Mouse (Mus musculus): ENCODE measurements at regions not wholly inside any gene's neighbourhood (a gene's known extent, or its start where the extent isn't known, plus 50 kb on each side); places are given as distances from the start of the nearest gene placed in this dataset.

GRCm38 (mm10) chr1:92719864-92720263 is 71.2 kb upstream of the Otos start:
- Histone ChIP-seq H3K36me3 (ENCODE audit: insufficient read depth) (no peaks in the 10 kb centered on the region), H3K4me2 (ENCODE audit: low read depth) (no peak overlapping the region), H3K27me3 (ENCODE audit: insufficient read depth, low read length) (no peaks in the 10 kb centered on the region), H3K27ac (ENCODE audit: low read depth, low read length) (no peak overlapping the region), H3K4me3 (ENCODE audit: low read depth, low read length) (no peak overlapping the region), H3K4me1 (ENCODE audit: insufficient read depth) (no peaks in the 10 kb centered on the region), H3K9me3 (ENCODE audit: low read length) (no peaks in the 10 kb centered on the region), H3K9ac (no peak overlapping the region)
- 91% methylated on average over 6 of the region's 6 CpGs for WGBS
- no peak for DNase-seq
- no peak for ATAC-seq
- no peak for TF ChIP-seq CTCF (IDR thresholded peaks at IDR 0.05; ENCODE audit: low read depth)

GRCm38 (mm10) chr1:92718108-92718507 is 69.5 kb upstream of the Otos start:
- Histone ChIP-seq H3K9me3 (ENCODE audit: low read length) (no peaks in the 10 kb centered on the region), H3K27me3 (ENCODE audit: insufficient read depth, low read length) (no peaks in the 10 kb centered on the region), H3K4me1 (ENCODE audit: insufficient read depth) (no peaks in the 10 kb centered on the region), H3K9ac (no peak overlapping the region), H3K36me3 (ENCODE audit: insufficient read depth) (no peaks in the 10 kb centered on the region), H3K27ac (ENCODE audit: low read depth, low read length) (no peak overlapping the region), H3K4me3 (ENCODE audit: low read depth, low read length) (no peak overlapping the region), H3K4me2 (ENCODE audit: low read depth) (no peak overlapping the region)
- DNase-seq (no peak), ATAC-seq (no peak)
- TF ChIP-seq CTCF (IDR thresholded peaks at IDR 0.05; ENCODE audit: low read depth) = no peak
- 77% methylated on average over 4 of the region's 4 CpGs for WGBS

GRCm38 (mm10) chr1:92714725-92715324 is 66.2 kb upstream of the Otos start:
- Histone ChIP-seq H3K27me3 (ENCODE audit: insufficient read depth, low read length) (no peaks in the 10 kb centered on the region), H3K4me3 (ENCODE audit: low read depth, low read length) (no peak overlapping the region), H3K4me2 (ENCODE audit: low read depth) (no peak overlapping the region), H3K4me1 (ENCODE audit: insufficient read depth) (no peaks in the 10 kb centered on the region), H3K27ac (ENCODE audit: low read depth, low read length) (no peak overlapping the region), H3K9me3 (ENCODE audit: low read length) (no peaks in the 10 kb centered on the region), H3K36me3 (ENCODE audit: insufficient read depth) (no peaks in the 10 kb centered on the region), H3K9ac (no peak overlapping the region)
- DNase-seq (no peak), ATAC-seq (no peak)
- 43% methylated on average over 9 of the region's 9 CpGs for WGBS
- TF ChIP-seq CTCF (IDR thresholded peaks at IDR 0.05; ENCODE audit: low read depth) = no peak

- Histone ChIP-seq H3K4me3 (ENCODE audit: low read depth, low read length) (no peak overlapping the region), H3K9me3 (ENCODE audit: low read length) (no peaks in the 10 kb centered on the region), H3K9ac (no peak overlapping the region), H3K27ac (ENCODE audit: low read depth, low read length) (no peak overlapping the region), H3K4me2 (ENCODE audit: low read depth) (no peak overlapping the region), H3K4me1 (ENCODE audit: insufficient read depth) (no peaks in the 10 kb centered on the region), H3K27me3 (ENCODE audit: insufficient read depth, low read length) (no peaks in the 10 kb centered on the region), H3K36me3 (ENCODE audit: insufficient read depth) (no peaks in the 10 kb centered on the region)
- ATAC-seq (no peak), DNase-seq (no peak)
- WGBS = 80% methylated on average over 8 of the region's 8 CpGs
- TF ChIP-seq CTCF (IDR thresholded peaks at IDR 0.05; ENCODE audit: low read depth) = no peak
These were observed 63.7 kb upstream of the Otos start for GRCm38 (mm10) chr1:92712366-92712765.

DNA sequence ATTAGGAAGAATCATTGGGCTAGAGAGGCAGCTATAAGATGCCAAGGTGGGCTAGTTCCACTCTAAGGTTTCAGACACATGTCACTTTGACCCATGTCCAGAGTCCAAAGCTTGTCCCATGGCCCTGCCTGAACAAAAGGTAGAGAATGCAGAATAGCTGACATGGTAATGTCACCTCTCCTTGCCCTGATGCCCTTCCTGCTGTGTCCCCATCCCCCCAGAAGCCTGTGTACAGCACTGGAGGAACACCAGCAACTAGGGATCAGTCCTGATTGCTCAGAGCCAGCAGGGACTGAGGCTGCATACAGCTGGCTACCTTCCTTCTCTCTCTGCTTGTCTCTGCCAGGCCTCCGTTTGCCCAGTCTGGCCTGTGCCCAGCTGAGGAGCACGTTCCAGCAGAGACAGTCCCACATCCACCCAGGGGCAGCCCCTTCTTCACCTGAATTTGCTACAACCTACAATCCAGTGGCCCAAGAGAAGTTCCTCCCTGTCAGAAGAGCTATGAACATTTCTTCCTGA is 61.7 kb upstream of the Otos start:
- Histone ChIP-seq H3K4me1 (ENCODE audit: insufficient read depth) (no peaks in the 10 kb centered on the region), H3K27ac (ENCODE audit: low read depth, low read length) (no peak overlapping the region), H3K36me3 (ENCODE audit: insufficient read depth) (no peaks in the 10 kb centered on the region), H3K27me3 (ENCODE audit: insufficient read depth, low read length) (no peaks in the 10 kb centered on the region), H3K4me3 (ENCODE audit: low read depth, low read length) (no peak overlapping the region), H3K4me2 (ENCODE audit: low read depth) (no peak overlapping the region), H3K9ac (no peak overlapping the region), H3K9me3 (ENCODE audit: low read length) (no peaks in the 10 kb centered on the region)
- ATAC-seq = no peak
- TF ChIP-seq CTCF (IDR thresholded peaks at IDR 0.05; ENCODE audit: low read depth) = no peak
- 68% methylated on average over 2 of the region's 2 CpGs for WGBS
- no peak for DNase-seq

DNA sequence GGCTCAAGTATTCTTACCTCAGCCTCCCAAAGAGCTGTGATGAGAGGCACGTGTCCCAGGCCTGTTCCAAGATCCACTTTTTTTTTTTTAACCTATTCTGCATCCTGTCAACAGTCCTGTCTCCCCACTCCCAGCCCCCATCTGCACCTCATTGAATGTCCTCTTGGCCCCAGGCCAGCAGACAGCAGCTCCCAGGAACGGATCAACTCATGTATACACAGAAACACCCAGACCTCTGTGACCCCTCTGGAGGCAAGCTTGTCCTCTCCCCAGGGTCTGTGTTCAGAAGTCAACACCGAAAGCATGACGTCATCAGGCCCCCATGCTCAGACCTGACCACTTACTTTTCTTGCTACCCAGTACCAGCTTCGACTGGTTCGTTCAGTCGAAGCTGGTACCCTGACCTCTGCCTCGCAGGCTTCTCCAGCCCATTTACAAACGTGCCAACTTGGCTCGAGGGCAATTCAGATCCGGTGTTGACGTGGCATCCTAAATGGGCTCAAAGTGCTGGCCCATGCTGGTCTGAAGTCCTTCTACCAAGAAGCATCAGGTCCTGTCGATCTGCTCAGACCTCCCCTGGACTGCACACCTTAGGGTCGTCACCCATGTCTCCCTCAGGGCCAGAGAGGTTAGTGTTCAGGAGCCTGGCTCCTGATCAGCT is 60.7 kb upstream of the Otos start:
- 70% methylated on average over 14 of the region's 14 CpGs for WGBS
- no peaks in the 10 kb centered on the region for H3K27me3 ChIP-seq (ENCODE audit: insufficient read depth, low read length)
- ATAC-seq (no peak), DNase-seq (no peak)
- no peak overlapping the region for H3K9ac ChIP-seq
- H3K36me3 ChIP-seq (ENCODE audit: insufficient read depth) = no peaks in the 10 kb centered on the region
- no peaks in the 10 kb centered on the region for H3K4me1 ChIP-seq (ENCODE audit: insufficient read depth)
- no peak for TF ChIP-seq CTCF (IDR thresholded peaks at IDR 0.05; ENCODE audit: low read depth)
- no peak overlapping the region for H3K27ac ChIP-seq (ENCODE audit: low read depth, low read length)
- no peak overlapping the region for H3K4me2 ChIP-seq (ENCODE audit: low read depth)
- H3K4me3 ChIP-seq (ENCODE audit: low read depth, low read length) = no peak overlapping the region
- H3K9me3 ChIP-seq (ENCODE audit: low read length) = no peaks in the 10 kb centered on the region

All from forebrain, postnatal 0 days (tissue).